Mouse (Mus musculus) neural tube, embryonic 15.5 days (tissue): ENCODE data around the gene Ube2d1. TPM values are rescaled to one million over a fixed set of nuclear protein-coding genes. Genes with fewer than 3 reads are reported as not detected.

Experiments used
- ATAC-seq: fragments of 200-750 bp; cut with Nextera tagmentation; 2 replicates; pipeline ENCODE4 v1.8.0; 2017; ENCODE audit warnings: mild to moderate bottlenecking, moderate TSS enrichment, moderate library complexity; ENCODE audit not compliant: low FRiP score
- H3K27ac ChIP-seq: fragments of 300-500 bp; sonication (generic); replicated peaks from 2 replicates; pipeline ENCODE4 v1.5.1; 2015; ENCODE audit warnings: mild to moderate bottlenecking, inconsistent platforms
- H3K27me3 ChIP-seq: fragments of 300-500 bp; sonication (generic); replicated peaks from 2 replicates; pipeline ENCODE4 v1.6.1; 2015; ENCODE audit warnings: inconsistent platforms
- H3K36me3 ChIP-seq: fragments of 300-500 bp; sonication (generic); 2 replicates; pipeline ENCODE4 v1.6.1; 2015; ENCODE audit warnings: inconsistent platforms
- H3K4me1 ChIP-seq: fragments of 300-500 bp; sonication (generic); 2 replicates; pipeline ENCODE4 v1.6.1; 2015; ENCODE audit warnings: inconsistent platforms
- H3K4me2 ChIP-seq: fragments of 300-500 bp; sonication (generic); 2 replicates; pipeline ENCODE4 v1.6.1; 2015; ENCODE audit warnings: inconsistent platforms, mild to moderate bottlenecking, moderate library complexity
- H3K4me3 ChIP-seq: fragments of 300-500 bp; sonication (generic); replicated peaks from 2 replicates; pipeline ENCODE4 v1.5.1; 2015; ENCODE audit warnings: mild to moderate bottlenecking, inconsistent platforms
- H3K9ac ChIP-seq: fragments of 300-500 bp; sonication (generic); replicated peaks from 2 replicates; pipeline ENCODE4 v1.6.1; 2015; ENCODE audit warnings: mild to moderate bottlenecking, inconsistent platforms
- H3K9me3 ChIP-seq: fragments of 300-500 bp; sonication (generic); replicated peaks from 2 replicates; pipeline ENCODE4 v1.6.1; 2016; ENCODE audit warnings: inconsistent platforms
- WGBS: fragments of 180-500 bp; shearing (Covaris S2); methylation state at CpG from one replicate; pipeline ENCODE4 v1.1.7; 2015; ENCODE audit warnings: mixed read lengths; 5-methylcytosine and 5-hydroxymethylcytosine counted together
- polyA plus RNA-seq: library from polyadenylated mRNA; unstranded; fragments of >200 nt; fragmentation: Nextera tagmentation; extraction: Ambion mirVana; gene quantifications from 2 replicates; pipeline ENCODE4 v1.2.1, GENCODE M21; 2015

Ube2d1 gene
- 135 and 151 TPM in 2 replicates for polyA plus RNA-seq

GRCm38 (mm10) chr10:71285126-71285580 lies at the start of gene Ube2d1:
TSS of gene Ube2d1 (minus strand) at chr10:71285262.
- H3K4me3 ChIP-seq: peak within 1 kb of the TSS; percentile 84
- peak within 1 kb of the TSS; percentile 67 for H3K4me2 ChIP-seq
- no peaks in the 10 kb centered on the region for H3K9me3 ChIP-seq
- peak within 1 kb of the TSS; percentile 92 for H3K9ac ChIP-seq
- no peaks in the 10 kb centered on the region for H3K36me3 ChIP-seq
- H3K27ac ChIP-seq: peak within 1 kb of the TSS; percentile 89
- WGBS: 0% methylated on average over 42 of the region's 50 CpGs
- H3K27me3 ChIP-seq: no peaks in the 10 kb centered on the region
- peak; percentile 95 for ATAC-seq
- peaks cover 33% of the 10 kb centered on the region for H3K4me1 ChIP-seq

DNA sequence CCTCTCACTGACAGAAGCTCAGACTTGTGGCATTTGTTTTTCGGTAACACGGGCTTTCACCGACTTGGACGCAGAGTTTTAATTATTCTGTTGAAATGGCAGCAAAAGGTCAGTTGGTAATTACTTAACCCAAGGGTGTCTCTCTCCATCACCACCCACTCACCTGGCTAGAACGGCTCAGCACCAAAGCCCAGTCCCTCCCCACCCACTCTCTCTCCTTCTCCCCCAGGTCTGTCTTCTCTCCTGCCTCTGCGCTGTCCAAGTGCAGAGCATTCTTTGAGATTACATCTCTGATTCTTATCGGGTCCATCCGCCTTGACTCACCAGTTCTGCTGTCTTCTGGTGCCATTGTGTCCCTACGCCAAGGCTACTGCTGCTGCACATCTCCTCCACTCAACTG lies 47.8 kb upstream of the Ube2d1 start:
- Histone ChIP-seq H3K9ac (no peak overlapping the region), H3K27ac (no peak overlapping the region), H3K36me3 (peaks cover 43% of the 10 kb centered on the region), H3K4me1 (no peaks in the 10 kb centered on the region), H3K4me2 (no peak overlapping the region), H3K27me3 (no peaks in the 10 kb centered on the region), H3K4me3 (no peak overlapping the region), H3K9me3 (no peaks in the 10 kb centered on the region)
- ATAC-seq: no peak
- WGBS: 98% methylated on average over 9 of the region's 9 CpGs

GRCm38 (mm10) chr10:71332376-71332775 lies 47.3 kb upstream of the Ube2d1 start:
- Histone ChIP-seq H3K36me3 (peaks cover 43% of the 10 kb centered on the region), H3K27me3 (no peaks in the 10 kb centered on the region), H3K4me2 (no peak overlapping the region), H3K4me3 (no peak overlapping the region), H3K9ac (no peak overlapping the region), H3K27ac (no peak overlapping the region), H3K4me1 (no peaks in the 10 kb centered on the region), H3K9me3 (no peaks in the 10 kb centered on the region)
- whole genome bisulfite sequencing: 91% methylated on average over 4 of the region's 4 CpGs
- no peak for ATAC-seq

DNA sequence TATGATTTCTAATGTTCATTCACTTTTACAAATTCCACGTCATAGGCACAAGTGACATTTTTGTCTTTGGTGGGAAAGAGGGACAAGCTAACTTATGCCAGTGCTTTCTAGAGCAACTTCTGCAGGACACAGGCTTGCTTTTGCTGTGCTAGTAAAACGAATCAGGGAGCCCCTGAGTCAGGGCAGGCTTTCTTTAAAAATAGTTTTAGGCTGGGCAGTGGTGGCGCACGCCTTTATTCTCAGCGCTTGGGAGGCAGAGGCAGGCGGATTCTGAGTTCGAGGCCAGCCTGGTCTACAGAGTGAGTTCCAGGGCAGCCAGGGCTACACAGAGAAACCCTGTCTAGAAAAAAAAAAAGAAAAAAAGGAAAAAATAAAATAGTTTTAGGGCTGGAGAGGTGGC lies 46.8 kb upstream of the Ube2d1 start:
- no peak overlapping the region for H3K4me3 ChIP-seq
- no peaks in the 10 kb centered on the region for H3K27me3 ChIP-seq
- no peak overlapping the region for H3K27ac ChIP-seq
- no peaks in the 10 kb centered on the region for H3K4me1 ChIP-seq
- H3K9me3 ChIP-seq: no peaks in the 10 kb centered on the region
- 97% methylated on average over 7 of the region's 7 CpGs for WGBS
- H3K36me3 ChIP-seq: peaks cover 43% of the 10 kb centered on the region
- no peak for ATAC-seq
- no peak overlapping the region for H3K4me2 ChIP-seq
- no peak overlapping the region for H3K9ac ChIP-seq

- H3K27me3 ChIP-seq: no peaks in the 10 kb centered on the region
- no peaks in the 10 kb centered on the region for H3K4me1 ChIP-seq
- H3K9me3 ChIP-seq: no peaks in the 10 kb centered on the region
- H3K36me3 ChIP-seq: peaks cover 31% of the 10 kb centered on the region
- no peak for ATAC-seq
- WGBS: 96% methylated on average over 12 of the region's 12 CpGs
- no peak overlapping the region for H3K27ac ChIP-seq
- H3K4me2 ChIP-seq: no peak overlapping the region
- no peak overlapping the region for H3K4me3 ChIP-seq
- H3K9ac ChIP-seq: no peak overlapping the region
Measured at GRCm38 (mm10) chr10:71330070-71330469, 45.0 kb upstream of the Ube2d1 start.

- no peaks in the 10 kb centered on the region for H3K4me1 ChIP-seq
- 95% methylated on average over 6 of the region's 6 CpGs for WGBS
- H3K27ac ChIP-seq: no peak overlapping the region
- no peak overlapping the region for H3K9ac ChIP-seq
- H3K27me3 ChIP-seq: no peaks in the 10 kb centered on the region
- no peak overlapping the region for H3K4me2 ChIP-seq
- H3K9me3 ChIP-seq: no peaks in the 10 kb centered on the region
- H3K4me3 ChIP-seq: no peak overlapping the region
- peaks cover 24% of the 10 kb centered on the region for H3K36me3 ChIP-seq
- no peak for ATAC-seq
Measured at GRCm38 (mm10) chr10:71329295-71329694, 44.2 kb upstream of the Ube2d1 start.

GRCm38 (mm10) chr10:71328870-71329269 lies 43.8 kb upstream of the Ube2d1 start:
- ATAC-seq: no peak
- no peak overlapping the region for H3K9ac ChIP-seq
- no peaks in the 10 kb centered on the region for H3K27me3 ChIP-seq
- no peaks in the 10 kb centered on the region for H3K9me3 ChIP-seq
- H3K4me2 ChIP-seq: no peak overlapping the region
- peaks cover 20% of the 10 kb centered on the region for H3K36me3 ChIP-seq
- WGBS: 92% methylated on average over 5 of the region's 5 CpGs
- H3K4me3 ChIP-seq: no peak overlapping the region
- H3K4me1 ChIP-seq: no peaks in the 10 kb centered on the region
- H3K27ac ChIP-seq: no peak overlapping the region

DNA sequence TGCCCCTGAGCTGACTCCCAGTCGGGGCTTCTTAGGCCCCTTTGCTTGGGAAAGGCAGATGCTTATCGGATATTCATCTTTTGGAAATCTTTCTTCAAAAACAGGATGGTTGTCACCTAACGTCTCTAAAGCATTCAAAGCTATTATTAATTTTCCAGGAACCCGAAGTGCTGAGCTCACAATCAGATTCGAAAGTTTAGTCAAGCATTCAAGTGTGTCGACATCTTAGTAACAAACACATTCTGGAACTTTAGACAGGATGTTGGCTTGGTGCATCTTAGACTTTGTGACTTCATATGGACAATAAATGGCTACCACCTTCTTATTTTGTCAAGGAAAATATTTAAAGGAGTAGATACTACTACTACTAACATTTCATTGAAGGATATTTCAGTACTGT lies 43.3 kb upstream of the Ube2d1 start:
- Histone ChIP-seq H3K4me3 (no peak overlapping the region), H3K9ac (no peak overlapping the region), H3K9me3 (no peaks in the 10 kb centered on the region), H3K4me2 (no peak overlapping the region), H3K36me3 (peaks cover 18% of the 10 kb centered on the region), H3K27ac (no peak overlapping the region), H3K27me3 (no peaks in the 10 kb centered on the region), H3K4me1 (no peaks in the 10 kb centered on the region)
- 95% methylated on average over 6 of the region's 6 CpGs for WGBS
- ATAC-seq: no peak

- Histone ChIP-seq H3K9ac (no peak overlapping the region), H3K27ac (no peak overlapping the region), H3K4me2 (no peak overlapping the region), H3K27me3 (no peaks in the 10 kb centered on the region), H3K4me3 (no peak overlapping the region), H3K9me3 (no peaks in the 10 kb centered on the region), H3K4me1 (no peaks in the 10 kb centered on the region), H3K36me3 (peaks cover 18% of the 10 kb centered on the region)
- 85% methylated on average over 10 of the region's 10 CpGs for WGBS
- no peak for ATAC-seq
Measured at GRCm38 (mm10) chr10:71327386-71327785, 42.3 kb upstream of the Ube2d1 start.

DNA sequence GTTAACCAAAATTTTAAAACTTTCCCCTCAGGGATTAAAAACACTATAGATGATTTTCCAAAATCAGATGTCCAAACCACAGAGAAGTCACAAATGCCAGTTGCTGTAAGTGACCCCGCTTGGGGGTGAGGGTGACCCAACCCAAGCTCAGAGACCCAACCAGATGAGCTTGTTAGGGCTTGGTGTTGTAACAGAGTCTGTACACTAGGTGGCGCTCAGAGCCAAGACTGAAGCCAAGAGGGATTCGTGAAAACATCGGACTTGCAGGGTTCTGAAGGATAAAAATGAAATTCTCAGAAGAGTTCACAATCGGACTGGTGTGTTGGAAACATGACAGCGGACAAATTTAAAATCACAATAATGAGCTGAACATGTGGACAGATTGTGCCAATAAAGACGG lies 41.7 kb upstream of the Ube2d1 start:
- 12% methylated on average over 7 of the region's 7 CpGs for WGBS
- H3K9ac ChIP-seq: no peak overlapping the region
- H3K27ac ChIP-seq: no peak overlapping the region
- H3K36me3 ChIP-seq: peaks cover 18% of the 10 kb centered on the region
- H3K4me1 ChIP-seq: no peaks in the 10 kb centered on the region
- H3K9me3 ChIP-seq: no peaks in the 10 kb centered on the region
- no peak overlapping the region for H3K4me2 ChIP-seq
- no peak overlapping the region for H3K4me3 ChIP-seq
- H3K27me3 ChIP-seq: no peaks in the 10 kb centered on the region
- ATAC-seq: no peak

DNA sequence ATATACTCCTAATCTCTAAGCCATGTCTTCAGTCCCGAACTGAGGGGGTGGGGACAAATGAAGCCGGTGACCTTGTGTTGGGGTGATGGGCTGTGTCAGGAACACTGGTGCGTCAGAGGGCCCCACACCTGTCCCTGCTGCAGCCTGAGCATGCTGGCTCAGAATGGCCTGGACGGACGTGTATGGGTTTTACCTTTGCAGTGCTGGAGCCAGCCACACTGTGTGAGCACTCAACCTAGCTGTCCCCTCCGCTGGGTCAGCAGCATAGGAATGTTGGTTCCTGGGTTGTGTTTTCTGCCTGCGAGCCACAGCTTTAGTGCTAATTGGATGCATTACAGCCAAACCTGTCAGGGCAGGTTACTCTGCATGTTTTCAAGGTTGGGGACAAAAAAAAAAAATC lies 41.1 kb upstream of the Ube2d1 start:
- no peak overlapping the region for H3K9ac ChIP-seq
- H3K36me3 ChIP-seq: peaks cover 18% of the 10 kb centered on the region
- no peak for ATAC-seq
- H3K27ac ChIP-seq: no peak overlapping the region
- no peaks in the 10 kb centered on the region for H3K4me1 ChIP-seq
- no peaks in the 10 kb centered on the region for H3K9me3 ChIP-seq
- no peaks in the 10 kb centered on the region for H3K27me3 ChIP-seq
- 79% methylated on average over 7 of the region's 7 CpGs for WGBS
- H3K4me3 ChIP-seq: no peak overlapping the region
- no peak overlapping the region for H3K4me2 ChIP-seq

GRCm38 (mm10) chr10:71323669-71324068 lies 38.6 kb upstream of the Ube2d1 start:
- Histone ChIP-seq H3K36me3 (no peaks in the 10 kb centered on the region), H3K4me1 (no peaks in the 10 kb centered on the region), H3K4me2 (no peak overlapping the region), H3K27me3 (no peaks in the 10 kb centered on the region), H3K9ac (no peak overlapping the region), H3K27ac (no peak overlapping the region), H3K9me3 (no peaks in the 10 kb centered on the region), H3K4me3 (no peak overlapping the region)
- WGBS: 90% methylated on average over 8 of the region's 8 CpGs
- ATAC-seq: no peak

DNA sequence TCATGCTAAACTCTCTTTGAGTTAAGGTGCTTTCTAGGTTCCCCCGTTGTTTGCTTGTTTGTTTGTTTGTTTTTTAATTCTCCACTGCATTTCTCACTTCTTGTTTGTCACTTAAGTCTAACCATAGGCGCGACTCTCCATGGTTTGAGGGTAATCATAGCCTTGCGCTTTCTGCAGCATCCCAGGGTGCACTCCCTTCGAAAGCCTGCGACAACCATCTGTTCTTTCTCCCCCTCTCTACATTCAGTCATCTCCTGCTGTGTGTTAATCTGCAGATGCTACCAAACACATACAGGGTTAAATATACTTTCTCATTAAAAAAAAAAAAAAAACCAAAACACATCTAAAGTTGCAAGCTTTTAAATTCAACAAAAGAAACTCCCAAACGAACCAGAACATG lies 31.4 kb upstream of the Ube2d1 start:
- Histone ChIP-seq H3K27me3 (no peaks in the 10 kb centered on the region), H3K4me2 (no peak overlapping the region), H3K27ac (no peak overlapping the region), H3K4me3 (no peak overlapping the region), H3K4me1 (no peaks in the 10 kb centered on the region), H3K9ac (no peak overlapping the region), H3K9me3 (no peaks in the 10 kb centered on the region), H3K36me3 (no peaks in the 10 kb centered on the region)
- 64% methylated on average over 7 of the region's 7 CpGs for WGBS
- no peak for ATAC-seq
